Mouse (Mus musculus): ENCODE results near the gene Lgals4. TPM values are rescaled to one million over a fixed set of nuclear protein-coding genes. Genes with fewer than 3 reads are reported as not detected.

The Lgals4 gene
- polyA plus RNA-seq, 1 experiment from 2014 or later, result 3.9 TPM

GRCm38 (mm10) chr7:28817957-28818356 lies 15.7 kb upstream of the Lgals4 start:
- peaks cover 91% of the 10 kb centered on the region for H3K36me3 ChIP-seq (ENCODE audit: control insufficient read depth, insufficient read depth, low read length)
- 89% methylated on average over 4 of the region's 4 CpGs for WGBS (ENCODE audit: insufficient replicate concordance)

GRCm38 (mm10) chr7:28818436-28818835 lies 15.2 kb upstream of the Lgals4 start:
- peaks cover 87% of the 10 kb centered on the region for H3K36me3 ChIP-seq (ENCODE audit: control insufficient read depth, insufficient read depth, low read length)
- H3K4me2 ChIP-seq, result no peak overlapping the region
- no peaks in the 10 kb centered on the region for H3K27me3 ChIP-seq (ENCODE audit: control insufficient read depth, insufficient read depth, low read length)
- WGBS (ENCODE audit: insufficient replicate concordance), result 87% methylated on average over 18 of the region's 18 CpGs
- ATAC-seq (replicated peaks; ENCODE audit: insufficient number of reproducible peaks, low FRiP score, low TSS enrichment), result no peak
- no peak overlapping the region for H3K27ac ChIP-seq (ENCODE audit: low read depth, low read length)
- peaks cover 42% of the 10 kb centered on the region for H3K4me1 ChIP-seq (ENCODE audit: control insufficient read depth, insufficient read depth, low read length)
- H3K9me3 ChIP-seq (replicated peaks; ENCODE audit: control insufficient read depth, low read length), result no peaks in the 10 kb centered on the region
- H3K4me3 ChIP-seq (ENCODE audit: low read depth, low read length), result no peak overlapping the region
- no peak overlapping the region for H3K9ac ChIP-seq (ENCODE audit: low read depth, low read length)

More at GRCm38 (mm10) chr7:28817957-28818356, 15.7 kb upstream of the Lgals4 start:
- ATAC-seq (replicated peaks; ENCODE audit: insufficient number of reproducible peaks, low FRiP score, low TSS enrichment), result no peak
- Histone ChIP-seq H3K27ac (ENCODE audit: low read depth, low read length) (no peak overlapping the region), H3K4me2 (no peak overlapping the region), H3K9ac (ENCODE audit: low read depth, low read length) (no peak overlapping the region), H3K27me3 (ENCODE audit: control insufficient read depth, insufficient read depth, low read length) (no peaks in the 10 kb centered on the region), H3K4me1 (ENCODE audit: control insufficient read depth, insufficient read depth, low read length) (peaks cover 47% of the 10 kb centered on the region), H3K9me3 (replicated peaks; ENCODE audit: control insufficient read depth, low read length) (no peaks in the 10 kb centered on the region), H3K4me3 (ENCODE audit: low read depth, low read length) (peak overlapping the region; percentile 3; the same call in 1 of the 2 replicates)

- no peaks in the 10 kb centered on the region for H3K9me3 ChIP-seq (replicated peaks; ENCODE audit: control insufficient read depth, low read length)
- ATAC-seq (replicated peaks; ENCODE audit: insufficient number of reproducible peaks, low FRiP score, low TSS enrichment), result no peak
- H3K4me3 ChIP-seq (ENCODE audit: low read depth, low read length), result no peak overlapping the region
- H3K36me3 ChIP-seq (ENCODE audit: control insufficient read depth, insufficient read depth, low read length), result peaks cover 82% of the 10 kb centered on the region
- H3K9ac ChIP-seq (ENCODE audit: low read depth, low read length), result no peak overlapping the region
- no peaks in the 10 kb centered on the region for H3K27me3 ChIP-seq (ENCODE audit: control insufficient read depth, insufficient read depth, low read length)
- H3K4me1 ChIP-seq (ENCODE audit: control insufficient read depth, insufficient read depth, low read length), result peaks cover 37% of the 10 kb centered on the region
- 81% methylated on average over 4 of the region's 4 CpGs for WGBS (ENCODE audit: insufficient replicate concordance)
- no peak overlapping the region for H3K4me2 ChIP-seq
- H3K27ac ChIP-seq (ENCODE audit: low read depth, low read length), result no peak overlapping the region
Measured at GRCm38 (mm10) chr7:28818861-28819452, 14.7 kb upstream of the Lgals4 start.

- no peaks in the 10 kb centered on the region for H3K9me3 ChIP-seq (replicated peaks; ENCODE audit: control insufficient read depth, low read length)
- no peak overlapping the region for H3K9ac ChIP-seq (ENCODE audit: low read depth, low read length)
- no peak overlapping the region for H3K4me2 ChIP-seq
- H3K27ac ChIP-seq (ENCODE audit: low read depth, low read length), result no peak overlapping the region
- peaks cover 76% of the 10 kb centered on the region for H3K36me3 ChIP-seq (ENCODE audit: control insufficient read depth, insufficient read depth, low read length)
- no peaks in the 10 kb centered on the region for H3K27me3 ChIP-seq (ENCODE audit: control insufficient read depth, insufficient read depth, low read length)
- peaks cover 35% of the 10 kb centered on the region for H3K4me1 ChIP-seq (ENCODE audit: control insufficient read depth, insufficient read depth, low read length)
- no peak for ATAC-seq (replicated peaks; ENCODE audit: insufficient number of reproducible peaks, low FRiP score, low TSS enrichment)
- 88% methylated on average over 4 of the region's 4 CpGs for WGBS (ENCODE audit: insufficient replicate concordance)
- H3K4me3 ChIP-seq (ENCODE audit: low read depth, low read length), result no peak overlapping the region
Measured at GRCm38 (mm10) chr7:28819571-28819970, 14.1 kb upstream of the Lgals4 start.

- peaks cover 32% of the 10 kb centered on the region for H3K4me1 ChIP-seq (ENCODE audit: control insufficient read depth, insufficient read depth, low read length)
- no peak overlapping the region for H3K9ac ChIP-seq (ENCODE audit: low read depth, low read length)
- H3K36me3 ChIP-seq (ENCODE audit: control insufficient read depth, insufficient read depth, low read length), result peaks cover 68% of the 10 kb centered on the region
- ATAC-seq (replicated peaks; ENCODE audit: insufficient number of reproducible peaks, low FRiP score, low TSS enrichment), result no peak
- 0 out of 2 replicates have a peak overlapping the region, but pooled peaks have one; percentile 29 for H3K27ac ChIP-seq (ENCODE audit: low read depth, low read length)
- WGBS (ENCODE audit: insufficient replicate concordance), result 74% methylated on average over 12 of the region's 12 CpGs
- no peaks in the 10 kb centered on the region for H3K27me3 ChIP-seq (ENCODE audit: control insufficient read depth, insufficient read depth, low read length)
- H3K4me3 ChIP-seq (ENCODE audit: low read depth, low read length), result no peak overlapping the region
- no peak overlapping the region for H3K4me2 ChIP-seq
- no peaks in the 10 kb centered on the region for H3K9me3 ChIP-seq (replicated peaks; ENCODE audit: control insufficient read depth, low read length)
Measured at GRCm38 (mm10) chr7:28820358-28821260, 13.0 kb upstream of the Lgals4 start.

GRCm38 (mm10) chr7:28821261-28821831 lies 12.3 kb upstream of the Lgals4 start:
- Histone ChIP-seq H3K9me3 (replicated peaks; ENCODE audit: control insufficient read depth, low read length) (no peaks in the 10 kb centered on the region), H3K9ac (ENCODE audit: low read depth, low read length) (no peak overlapping the region), H3K27me3 (ENCODE audit: control insufficient read depth, insufficient read depth, low read length) (no peaks in the 10 kb centered on the region), H3K4me1 (ENCODE audit: control insufficient read depth, insufficient read depth, low read length) (peaks cover 30% of the 10 kb centered on the region), H3K4me3 (ENCODE audit: low read depth, low read length) (no peak overlapping the region), H3K4me2 (no peak overlapping the region), H3K27ac (ENCODE audit: low read depth, low read length) (no peak overlapping the region), H3K36me3 (ENCODE audit: control insufficient read depth, insufficient read depth, low read length) (peaks cover 61% of the 10 kb centered on the region)
- no peak for ATAC-seq (replicated peaks; ENCODE audit: insufficient number of reproducible peaks, low FRiP score, low TSS enrichment)
- WGBS (ENCODE audit: insufficient replicate concordance), result 65% methylated on average over 10 of the region's 10 CpGs

- H3K27ac ChIP-seq (ENCODE audit: low read depth, low read length), result no peak overlapping the region
- H3K36me3 ChIP-seq (ENCODE audit: control insufficient read depth, insufficient read depth, low read length), result peaks cover 49% of the 10 kb centered on the region
- no peak overlapping the region for H3K4me3 ChIP-seq (ENCODE audit: low read depth, low read length)
- H3K9me3 ChIP-seq (replicated peaks; ENCODE audit: control insufficient read depth, low read length), result no peaks in the 10 kb centered on the region
- ATAC-seq (replicated peaks; ENCODE audit: insufficient number of reproducible peaks, low FRiP score, low TSS enrichment), result no peak
- H3K27me3 ChIP-seq (ENCODE audit: control insufficient read depth, insufficient read depth, low read length), result no peaks in the 10 kb centered on the region
- H3K4me1 ChIP-seq (ENCODE audit: control insufficient read depth, insufficient read depth, low read length), result peaks cover 26% of the 10 kb centered on the region
- no peak overlapping the region for H3K9ac ChIP-seq (ENCODE audit: low read depth, low read length)
- 86% methylated on average over 1 of the region's 1 CpGs for WGBS (ENCODE audit: insufficient replicate concordance)
- H3K4me2 ChIP-seq, result no peak overlapping the region
Measured at GRCm38 (mm10) chr7:28822556-28822955, 11.1 kb upstream of the Lgals4 start.

DNA sequence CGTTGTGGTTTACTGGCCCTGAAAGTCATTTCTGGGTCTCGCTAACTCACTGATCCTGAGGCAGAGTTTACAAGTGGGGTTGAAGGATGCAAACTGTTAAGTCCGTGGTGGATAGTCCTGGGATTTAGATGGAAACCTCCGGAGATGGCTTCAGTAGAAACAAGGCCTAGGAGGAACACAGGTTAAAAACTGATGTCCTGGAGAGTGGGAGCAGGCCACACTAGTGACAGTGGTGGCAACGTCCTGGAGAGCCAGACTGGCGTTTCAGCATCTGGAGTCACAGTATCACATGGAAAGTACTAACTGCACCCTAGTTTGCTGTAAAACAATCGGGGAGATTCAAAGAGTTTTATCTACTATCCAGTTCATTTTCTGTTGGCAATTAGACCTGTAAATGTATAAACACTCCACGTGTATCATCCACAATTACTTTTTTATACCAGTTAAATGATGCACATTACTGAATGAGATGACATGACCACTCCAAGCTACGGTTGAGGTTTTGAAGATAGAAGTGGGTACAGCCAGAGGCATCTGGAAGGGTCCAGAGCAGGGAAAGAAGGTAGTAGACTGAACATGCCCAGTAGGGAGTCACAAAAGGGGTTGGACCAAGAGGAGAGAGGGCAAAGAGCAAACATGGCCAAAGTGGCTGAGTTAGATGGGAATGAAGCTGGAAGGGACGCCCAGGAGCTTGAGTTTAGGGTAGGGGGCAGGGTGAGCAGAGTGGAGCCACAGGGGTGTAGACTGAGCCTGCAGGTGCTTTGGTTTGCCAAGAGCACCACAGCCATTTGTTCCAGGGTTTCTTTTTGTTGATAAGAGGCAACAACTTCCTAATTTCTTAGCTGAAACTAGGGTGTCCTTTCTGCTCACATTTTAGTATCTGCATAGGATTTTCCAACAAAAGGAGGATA lies 10.4 kb upstream of the Lgals4 start:
- H3K4me2 ChIP-seq, result no peak overlapping the region
- H3K4me1 ChIP-seq (ENCODE audit: control insufficient read depth, insufficient read depth, low read length), result peaks cover 23% of the 10 kb centered on the region
- H3K27ac ChIP-seq (ENCODE audit: low read depth, low read length), result no peak overlapping the region
- peaks cover 42% of the 10 kb centered on the region for H3K36me3 ChIP-seq (ENCODE audit: control insufficient read depth, insufficient read depth, low read length)
- ATAC-seq (replicated peaks; ENCODE audit: insufficient number of reproducible peaks, low FRiP score, low TSS enrichment), result no peak
- no peak overlapping the region for H3K9ac ChIP-seq (ENCODE audit: low read depth, low read length)
- H3K4me3 ChIP-seq (ENCODE audit: low read depth, low read length), result no peak overlapping the region
- H3K27me3 ChIP-seq (ENCODE audit: control insufficient read depth, insufficient read depth, low read length), result no peaks in the 10 kb centered on the region
- H3K9me3 ChIP-seq (replicated peaks; ENCODE audit: control insufficient read depth, low read length), result no peaks in the 10 kb centered on the region
- WGBS (ENCODE audit: insufficient replicate concordance), result 53% methylated on average over 10 of the region's 10 CpGs

All from heart, embryonic 11.5 days (tissue).